Mouse (Mus musculus): Measurements from ENCODE around the gene Brca1.
"Not testable (repeated sequence)": the region's sequence is repeated elsewhere in the genome, so short reads cannot be mapped to it uniquely, and the experiment has no call there.

Gene Brca1

DNA sequence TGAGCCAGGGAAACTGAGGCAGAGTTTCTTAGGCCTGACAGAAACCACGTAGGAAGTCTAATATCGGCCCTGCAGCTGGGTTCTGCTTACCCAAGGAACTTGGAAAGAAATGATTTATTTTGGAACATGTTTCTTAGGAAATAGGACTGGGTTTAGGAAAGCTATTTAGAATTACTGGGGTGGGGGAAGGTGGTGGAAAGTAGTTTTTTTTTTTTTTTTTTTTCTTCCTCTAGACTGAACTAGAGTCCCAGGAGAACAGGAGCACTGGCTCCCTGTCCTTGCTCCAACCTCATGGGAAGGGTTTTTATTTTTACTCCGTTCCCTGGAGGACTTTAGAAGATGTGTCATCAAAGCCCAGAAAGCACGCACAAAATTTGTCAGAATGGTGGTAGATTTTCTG, 82.6 kb downstream of the Brca1 start:
- no peak for DNase-seq (ENCODE audit: low read depth)

GRCm38 (mm10) chr11:101468731-101469130, 83.0 kb downstream of the Brca1 start:
- DNase-seq (ENCODE audit: low read depth) = no peak

DNA sequence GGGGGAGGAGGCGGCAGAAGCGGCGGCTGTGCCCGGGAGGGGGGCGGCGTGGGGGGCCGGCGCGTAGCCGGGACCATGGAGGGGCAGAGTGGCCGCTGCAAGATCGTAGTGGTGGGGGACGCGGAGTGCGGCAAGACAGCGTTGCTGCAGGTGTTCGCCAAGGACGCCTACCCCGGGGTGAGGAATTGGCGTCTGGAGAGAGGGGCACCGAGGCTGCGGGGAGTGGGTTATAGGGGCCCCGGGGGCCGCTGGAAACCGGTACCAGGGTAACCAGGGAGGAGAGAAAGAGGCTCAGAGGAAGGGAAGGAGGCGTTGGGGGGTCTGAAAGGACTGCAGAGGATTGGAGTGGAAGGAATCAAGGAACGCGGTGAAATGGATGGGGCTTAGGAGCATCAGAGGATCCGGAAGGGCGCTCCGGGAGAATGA, 83.5 kb downstream of the Brca1 start:
- DNase-seq (ENCODE audit: low read depth) = no peak

DNA sequence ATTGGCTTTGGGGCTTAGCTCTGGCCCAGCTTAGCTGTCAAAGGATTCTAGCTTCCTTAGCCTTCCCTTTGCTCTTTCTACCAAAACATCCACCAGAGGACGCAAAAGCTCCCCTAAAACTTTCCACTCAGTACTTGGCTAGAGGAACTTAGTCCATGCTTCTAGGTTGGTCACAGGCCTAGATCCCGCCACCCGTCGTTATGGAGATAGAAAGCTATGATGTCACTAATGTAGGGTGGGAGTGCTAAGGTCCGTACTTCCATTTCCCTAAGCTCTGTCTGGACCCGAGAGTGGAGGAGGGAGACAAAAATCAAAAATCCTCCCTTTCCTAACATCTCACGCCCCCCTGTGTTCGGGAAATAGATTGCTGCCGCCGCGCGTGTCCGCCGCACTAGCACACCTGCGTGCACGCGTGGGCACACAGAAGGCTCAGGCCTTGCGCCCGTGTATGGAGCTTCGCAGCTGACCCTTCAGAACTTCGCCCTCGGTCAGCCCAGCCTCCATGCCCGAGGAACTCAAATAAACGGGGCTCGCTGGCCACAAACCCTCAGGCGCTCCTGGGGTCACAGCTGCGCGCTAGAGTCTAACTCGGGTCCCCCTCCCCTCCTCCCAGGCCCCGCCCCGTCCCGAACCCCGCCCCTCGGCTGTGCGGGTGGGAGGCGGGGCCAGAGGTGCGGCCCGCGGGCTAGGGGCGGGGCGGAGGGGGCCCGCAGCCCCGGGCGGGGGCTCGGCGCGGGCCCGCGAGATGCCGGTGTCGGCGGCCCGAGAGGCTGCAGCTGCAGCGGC, 84.1 kb downstream of the Brca1 start:
- no peak for DNase-seq (ENCODE audit: low read depth)

GRCm38 (mm10) chr11:101466552-101466950, 85.2 kb downstream of the Brca1 start:
- DNase-seq (ENCODE audit: low read depth) = not testable (repeated sequence)

DNA sequence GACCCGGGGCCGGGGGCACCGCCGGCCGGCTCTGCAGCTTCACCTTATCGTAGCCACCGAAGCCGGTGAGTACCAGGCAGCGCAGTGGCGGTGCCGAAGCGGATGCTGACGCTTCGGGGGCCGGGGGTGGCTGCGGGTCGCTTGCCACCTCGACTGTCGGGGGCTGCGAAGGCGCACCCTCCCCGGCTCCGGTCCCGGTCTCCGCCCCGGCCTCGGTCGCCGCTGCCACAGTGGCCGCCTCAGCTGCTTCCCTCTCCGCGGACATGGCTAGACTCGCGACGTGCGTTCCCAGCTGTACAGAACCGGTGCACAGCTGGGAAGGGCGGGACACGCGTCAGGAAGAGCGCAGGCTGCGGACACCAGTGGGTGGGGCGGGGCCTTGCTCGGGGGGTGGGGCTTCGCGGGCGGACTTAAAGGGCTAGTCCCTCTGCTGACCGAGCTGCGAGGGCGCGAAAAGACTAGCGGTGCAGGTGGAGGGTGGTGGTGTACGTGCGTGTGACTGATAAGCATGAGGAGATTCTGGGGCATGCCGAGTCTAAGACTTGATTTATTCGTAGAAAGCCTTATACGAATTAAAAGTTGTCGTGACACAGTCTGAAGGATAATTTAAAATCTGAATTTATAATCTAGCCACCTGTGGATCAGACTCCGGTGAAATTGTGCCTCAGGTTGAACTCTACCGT, 85.7 kb downstream of the Brca1 start, which contains the start of gene Vat1:
Gene Vat1 (minus strand): TSS at position 362 of the 683 bp plus-strand sequence.
- no peak for DNase-seq (ENCODE audit: low read depth)

- DNase-seq (ENCODE audit: low read depth) = no peak
These were observed 86.5 kb downstream of the Brca1 start for GRCm38 (mm10) chr11:101465101-101465868.

DNA sequence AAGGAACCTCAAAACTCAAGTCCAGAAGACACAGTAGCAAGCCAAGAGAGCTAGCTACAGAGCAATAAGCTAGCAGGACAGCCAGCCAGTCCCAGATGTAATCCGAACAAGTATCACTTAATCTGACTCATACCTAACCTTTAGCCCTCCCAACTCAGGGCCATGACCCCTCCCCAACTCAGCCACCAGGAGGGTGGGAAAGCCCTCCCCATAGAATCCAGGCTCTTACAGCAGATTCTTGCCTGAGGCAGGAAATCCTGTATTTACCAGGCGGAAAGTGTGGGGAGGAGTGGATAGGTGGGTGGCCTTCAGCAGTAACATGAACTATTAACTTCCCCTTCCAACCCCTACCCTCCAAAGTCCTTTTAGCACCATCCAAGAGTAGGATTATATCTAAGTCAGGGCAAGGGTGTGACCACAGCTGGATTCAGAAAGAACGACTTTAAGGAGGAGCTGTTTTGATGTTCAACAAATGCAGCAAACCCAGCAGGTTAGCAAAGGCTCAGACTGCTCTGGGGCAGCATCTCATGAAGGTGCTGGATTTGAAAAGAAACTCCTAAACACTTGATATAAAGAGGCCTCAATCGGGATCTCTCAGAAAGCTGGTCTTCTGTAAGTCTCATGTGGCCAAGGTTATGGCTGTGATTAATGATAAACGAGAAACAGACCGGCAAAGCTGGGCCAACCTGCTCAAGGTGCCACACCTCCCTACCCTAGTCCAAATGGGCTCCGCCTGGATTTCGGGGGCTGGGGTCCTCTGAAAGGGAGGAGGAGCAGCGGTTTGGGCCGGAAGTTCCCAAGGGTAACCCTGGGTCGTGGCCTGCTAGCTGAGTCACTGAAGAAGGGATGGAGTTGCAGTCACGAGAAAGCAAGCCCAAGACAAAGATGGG, 87.3 kb downstream of the Brca1 start, which contains the start of gene Rnd2:
Gene Rnd2 (plus strand): TSS at position 789 of the 890 bp plus-strand sequence.
- DNase-seq (ENCODE audit: low read depth) = no peak

DNA sequence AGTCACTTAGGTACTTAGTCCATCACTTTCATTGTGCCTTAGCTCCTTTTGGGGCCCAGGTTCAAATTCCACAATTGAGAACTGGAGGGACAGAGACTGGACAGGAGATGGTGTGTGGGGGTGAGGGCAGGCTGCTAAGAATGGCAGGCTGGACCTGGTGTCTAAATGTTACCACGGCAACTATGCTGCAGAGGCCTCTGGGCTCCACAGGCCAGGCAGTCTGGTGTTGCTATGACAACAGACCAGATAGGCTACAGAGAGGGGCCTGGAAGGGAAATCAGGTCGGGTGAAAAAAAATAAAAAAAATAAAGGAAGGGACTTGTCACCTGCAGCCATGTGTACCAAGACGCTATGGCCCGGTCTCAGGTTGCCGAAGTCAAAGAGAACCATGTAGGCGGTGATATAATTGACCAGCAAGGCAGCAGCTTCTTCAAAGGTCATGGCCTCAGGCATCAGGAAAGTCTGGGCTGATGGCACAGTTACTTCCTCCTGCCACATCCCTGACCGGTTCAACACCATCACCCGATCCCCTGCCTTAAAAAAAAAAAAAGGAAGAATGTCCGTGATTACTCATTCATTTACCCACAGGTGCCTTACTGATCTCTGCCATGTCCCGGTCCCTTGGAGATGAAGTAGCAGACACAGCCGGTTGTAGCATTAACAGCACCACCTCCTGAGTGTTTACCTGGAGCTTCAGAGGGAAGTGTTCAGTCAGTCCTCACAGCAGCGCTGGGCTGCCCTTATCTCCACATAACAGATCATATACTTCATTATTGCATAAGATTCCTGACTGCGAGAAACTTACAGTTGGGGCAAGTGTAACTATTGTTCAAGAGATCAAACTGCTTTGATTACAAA, 88.9 kb downstream of the Brca1 start:
- DNase-seq (ENCODE audit: low read depth) = no peak

DNA sequence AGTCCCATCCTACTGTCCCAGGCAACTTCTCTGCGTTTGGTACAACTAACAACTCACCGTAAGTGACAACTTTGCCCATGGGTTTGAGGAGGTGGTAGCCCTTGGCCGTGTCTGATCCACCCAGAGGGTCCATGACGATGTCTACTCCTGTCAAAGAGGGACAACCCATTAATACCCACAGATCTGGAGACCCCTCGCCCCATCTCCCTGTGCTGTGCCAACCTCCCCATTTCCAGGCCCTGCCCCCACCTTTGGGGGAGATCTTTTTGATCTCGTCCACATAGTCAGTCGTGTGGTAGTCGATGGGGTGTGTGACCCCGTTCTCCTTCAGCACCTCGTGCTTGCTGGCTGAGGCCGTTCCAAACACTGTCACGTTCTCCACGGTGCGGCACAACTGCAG, 89.6 kb downstream of the Brca1 start:
- no peak for DNase-seq (ENCODE audit: low read depth)

GRCm38 (mm10) chr11:101460321-101460720, 91.4 kb downstream of the Brca1 start:
- DNase-seq (ENCODE audit: low read depth) = no peak

DNA sequence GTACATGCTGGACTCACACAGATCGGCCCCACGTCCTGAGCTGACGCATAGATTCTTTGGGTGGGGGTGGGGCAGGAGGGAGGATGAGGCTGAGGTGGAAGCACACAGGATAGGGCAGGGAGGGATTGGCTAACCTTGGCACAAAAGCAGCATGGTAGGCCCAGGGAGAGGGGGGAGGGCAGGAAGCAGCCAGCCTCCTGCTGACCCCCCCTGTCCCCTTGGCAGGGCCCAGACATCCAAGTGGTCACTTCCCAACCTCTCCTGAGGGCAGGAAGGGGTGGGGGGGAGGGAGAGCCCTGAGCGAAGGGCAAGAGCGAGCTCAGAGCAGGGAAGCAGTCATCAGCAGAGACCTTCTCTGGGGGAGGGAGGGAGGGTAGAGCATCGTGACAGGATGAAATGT, 92.0 kb downstream of the Brca1 start:
- DNase-seq (ENCODE audit: low read depth) = no peak

DNA sequence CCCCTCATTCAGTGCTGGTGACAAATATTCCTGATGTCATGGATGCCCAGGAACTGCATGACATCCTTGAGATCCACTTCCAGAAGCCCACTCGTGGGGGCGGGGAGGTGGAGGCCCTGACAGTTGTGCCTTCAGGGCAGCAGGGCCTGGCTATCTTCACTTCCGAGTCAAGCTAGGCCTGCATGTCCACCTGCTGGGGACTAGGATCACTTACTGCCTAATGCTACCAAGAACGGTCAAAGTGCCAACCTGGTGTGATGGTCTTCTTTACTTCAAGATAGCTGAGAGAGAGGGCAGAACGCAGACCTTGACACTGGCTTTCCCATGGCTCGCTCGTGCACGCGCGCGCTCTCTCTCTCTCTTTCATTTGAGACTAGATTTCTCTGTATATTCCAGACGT, 93.5 kb downstream of the Brca1 start:
- no peak for DNase-seq (ENCODE audit: low read depth)

DNA sequence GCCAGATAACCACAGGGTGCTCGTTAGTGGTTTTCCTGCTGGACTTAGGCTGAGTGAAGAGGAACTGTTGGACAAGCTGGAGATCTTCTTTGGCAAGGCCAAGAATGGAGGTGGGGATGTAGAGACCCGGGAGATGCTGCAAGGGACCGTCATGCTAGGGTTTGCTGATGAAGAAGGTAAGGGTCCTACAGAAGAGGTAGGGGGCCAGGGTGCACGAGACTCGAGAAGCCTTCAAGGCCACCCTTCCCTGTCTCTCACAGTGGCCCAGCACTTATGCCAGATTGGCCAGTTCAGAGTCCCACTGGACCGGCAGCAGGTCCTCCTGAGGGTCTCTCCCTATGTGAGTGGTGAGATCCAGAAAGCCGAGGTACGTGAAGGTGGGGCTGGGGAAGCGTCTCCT, 94.1 kb downstream of the Brca1 start:
- DNase-seq (ENCODE audit: low read depth) = no peak

DNA sequence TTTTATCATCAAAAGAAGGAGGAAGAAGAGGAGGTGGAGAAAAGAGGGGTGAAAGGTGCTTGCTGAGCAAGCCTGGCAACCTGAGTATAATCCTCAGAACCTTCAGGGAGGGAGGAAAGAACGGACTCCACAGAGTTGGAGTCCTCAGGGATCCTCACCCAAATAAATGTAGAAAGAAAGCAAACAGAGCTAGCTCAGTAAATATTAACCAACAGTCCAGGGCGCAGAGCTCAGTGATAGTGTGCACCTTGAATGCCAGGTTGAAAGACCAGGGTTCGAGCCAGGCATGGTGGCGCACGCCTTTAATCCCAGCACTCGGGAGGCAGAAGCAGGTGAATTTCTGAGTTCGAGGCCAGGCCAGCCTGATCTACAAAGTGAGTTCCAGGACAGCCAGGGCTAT, 96.1 kb downstream of the Brca1 start:
- no peak for DNase-seq (ENCODE audit: low read depth)

- no peak for DNase-seq (ENCODE audit: low read depth)
These were observed 97.1 kb downstream of the Brca1 start for GRCm38 (mm10) chr11:101454702-101455101.

GRCm38 (mm10) chr11:101452093-101452774, 99.5 kb downstream of the Brca1 start:
- DNase-seq (ENCODE audit: low read depth) = no peak

- DNase-seq (ENCODE audit: low read depth) = no peak
These were observed 100.2 kb downstream of the Brca1 start for GRCm38 (mm10) chr11:101451536-101451935.

GRCm38 (mm10) chr11:101450394-101450793, 101.4 kb downstream of the Brca1 start:
- DNase-seq (ENCODE audit: low read depth) = no peak

DNA sequence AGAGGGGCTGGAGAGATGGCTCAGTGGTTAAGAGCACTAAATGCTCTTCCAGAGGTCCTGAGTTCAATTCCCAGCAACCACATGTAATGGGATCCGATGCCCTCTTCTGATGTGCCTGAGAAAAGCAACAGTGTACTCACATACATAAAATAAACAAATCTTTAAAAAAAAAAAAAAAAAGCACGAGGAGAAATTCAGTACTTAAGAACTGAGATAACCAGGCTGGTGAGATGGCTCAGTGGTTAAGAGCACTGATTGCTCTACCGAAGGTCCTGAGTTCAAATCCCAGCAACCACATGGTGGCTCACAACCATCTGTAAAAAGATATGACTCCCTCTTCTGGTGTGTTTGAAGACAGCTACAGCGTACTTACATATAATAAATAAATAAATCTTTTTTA, 102.2 kb downstream of the Brca1 start:
- DNase-seq (ENCODE audit: low read depth) = not testable (repeated sequence)

All from c-Kit-positive CD71-negative TER-119-negative erythroid progenitor cells, embryonic 14.5 days (primary cell).